Mouse (Mus musculus): ENCODE data around the gene Stat3. TPM values are rescaled to one million over a fixed set of nuclear protein-coding genes. Genes with fewer than 3 reads are reported as not detected.

The Stat3 gene
- total RNA-seq, 2 experiments from 2014 or later: 71.5 to 75.1 TPM

DNA sequence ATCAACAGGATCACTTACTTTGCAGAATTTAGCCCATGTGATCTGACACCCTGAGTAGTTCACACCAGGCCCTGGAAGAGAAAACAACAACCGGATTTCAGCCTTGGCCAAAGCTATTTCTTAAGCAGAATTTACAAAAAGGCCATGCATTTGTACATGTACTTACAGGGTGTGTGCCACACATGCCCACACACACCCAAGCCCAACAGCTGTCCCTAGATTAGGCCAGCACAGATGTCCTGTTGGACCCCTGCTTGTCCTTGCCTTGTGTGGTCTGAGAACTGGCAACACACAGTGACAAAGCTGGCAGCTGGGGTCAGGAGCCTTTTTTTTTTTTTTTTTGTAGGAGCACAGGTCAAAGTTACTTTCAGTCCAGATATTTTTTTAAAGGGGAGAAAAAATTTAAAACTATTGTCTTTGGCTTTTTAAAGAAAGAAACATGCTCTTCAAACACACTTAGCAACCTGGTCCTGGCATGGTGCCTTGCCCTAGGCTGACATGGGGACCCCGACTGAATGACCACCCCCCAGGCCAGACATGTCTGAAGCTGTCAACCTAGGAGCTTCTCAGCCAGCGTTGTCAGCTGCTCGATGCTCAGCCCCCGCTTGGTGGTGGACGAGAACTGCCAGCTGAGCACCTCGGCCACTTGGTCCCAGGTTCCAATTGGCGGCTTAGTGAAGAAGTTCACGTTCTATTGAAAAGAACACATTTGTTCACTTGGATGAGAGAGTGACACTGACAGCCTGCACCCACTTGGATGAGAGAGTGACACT, 45.0 kb downstream of the Stat3 start:
- no peak for DNase-seq (ENCODE audit: low spot score in 2 of 2)

DNA sequence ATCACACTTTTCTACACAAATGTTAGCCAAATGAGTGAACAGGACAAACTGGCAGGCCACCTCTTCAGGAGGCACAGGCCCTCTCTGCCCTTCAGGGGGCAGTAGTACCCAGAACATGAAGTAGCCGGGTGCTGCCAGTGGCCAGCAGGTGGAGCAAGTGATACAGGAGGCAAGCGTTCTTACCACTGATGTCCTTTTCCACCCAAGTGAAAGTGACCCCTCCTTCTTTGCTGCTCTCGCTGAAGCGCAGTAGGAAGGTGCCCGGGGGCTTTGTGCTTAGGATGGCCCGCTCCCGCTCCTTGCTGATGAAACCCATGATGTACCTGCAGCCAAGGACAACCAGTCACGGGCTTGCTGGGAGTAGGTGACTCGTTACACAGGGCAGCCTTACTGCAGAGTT, 45.9 kb downstream of the Stat3 start:
- DNase-seq (ENCODE audit: low spot score in 2 of 2): peak; percentile 76 to 89

DNA sequence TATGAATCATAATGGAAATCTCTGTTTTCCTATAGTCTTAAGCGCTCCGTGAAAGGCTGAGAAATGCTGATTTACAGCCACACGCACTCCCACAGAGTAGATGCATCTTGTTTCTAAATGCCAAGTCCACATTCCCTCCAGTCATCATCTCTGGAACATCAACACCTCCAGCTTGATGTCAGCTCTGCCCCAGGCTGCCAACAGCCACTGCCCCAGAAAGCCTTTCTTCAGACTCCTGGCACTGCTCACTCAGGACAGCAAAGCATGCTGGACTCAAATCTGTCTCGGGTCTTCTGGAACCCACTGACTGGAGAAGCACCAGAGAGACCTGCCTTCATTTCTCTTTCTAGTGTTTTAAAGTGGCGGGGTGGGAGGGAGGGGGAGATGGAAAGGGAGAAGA, 46.9 kb downstream of the Stat3 start:
- DNase-seq (ENCODE audit: low spot score in 2 of 2): no peak

DNA sequence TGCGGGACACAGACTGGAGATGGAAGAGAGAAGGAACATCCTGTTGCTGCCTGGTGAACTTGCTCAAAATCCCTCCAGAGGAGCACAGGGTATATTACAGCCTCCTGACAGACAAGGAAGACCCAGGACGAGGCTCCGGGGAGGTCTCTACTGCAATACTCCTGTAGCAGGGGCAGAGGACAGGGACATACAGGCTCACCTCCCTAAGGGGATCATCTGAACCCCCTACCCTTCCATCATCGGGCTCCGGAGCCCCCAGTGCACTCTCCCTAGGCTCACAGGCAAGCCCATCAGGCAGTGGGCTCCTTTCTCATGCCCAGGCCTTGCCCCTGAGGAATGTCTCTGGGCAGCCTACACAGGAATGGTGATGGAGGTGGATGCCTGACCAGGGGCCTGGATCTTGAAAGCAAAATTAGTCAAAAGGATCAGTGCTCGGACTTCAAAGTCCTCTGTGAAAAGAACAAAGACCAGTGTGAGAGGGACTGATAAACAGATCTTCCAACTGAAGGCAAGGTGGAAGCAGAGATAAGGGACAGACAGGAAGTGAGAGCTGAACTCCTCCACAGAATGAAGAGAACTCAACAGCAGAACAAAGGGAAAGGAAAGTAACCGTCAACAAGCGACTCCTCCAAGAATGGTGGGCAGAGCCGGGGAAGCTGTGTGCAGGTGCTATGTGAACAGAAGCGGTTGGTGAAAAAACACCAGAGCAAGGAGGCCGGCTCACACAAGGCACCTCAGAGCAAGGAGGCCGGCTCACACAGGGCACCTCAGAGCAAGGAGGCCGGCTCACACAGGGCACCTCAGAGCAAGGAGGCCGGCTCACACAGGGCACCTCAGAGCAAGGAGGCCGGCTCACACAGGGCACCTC, 47.9 kb downstream of the Stat3 start:
- DNase-seq (ENCODE audit: low spot score in 2 of 2): no peak

DNA sequence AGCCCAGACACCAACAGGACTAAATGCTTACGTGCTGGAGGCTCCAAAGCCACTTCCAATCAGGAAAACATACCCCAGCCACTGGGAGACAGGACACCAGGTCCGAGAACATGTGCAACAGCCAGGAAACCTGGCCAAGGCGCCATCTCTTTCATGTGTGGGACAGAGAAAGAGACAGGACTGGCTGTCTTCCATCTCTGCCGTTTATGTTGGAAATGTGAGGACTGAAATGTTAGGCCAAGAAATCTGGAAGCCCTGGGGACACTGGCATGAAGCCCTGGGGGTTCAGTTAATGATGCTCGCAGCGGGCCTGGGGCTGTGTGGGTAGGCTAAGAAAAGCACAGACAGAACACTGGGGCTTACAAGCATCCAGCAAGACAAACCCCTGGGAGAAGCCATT, 48.9 kb downstream of the Stat3 start:
- DNase-seq (ENCODE audit: low spot score in 2 of 2): no peak

DNA sequence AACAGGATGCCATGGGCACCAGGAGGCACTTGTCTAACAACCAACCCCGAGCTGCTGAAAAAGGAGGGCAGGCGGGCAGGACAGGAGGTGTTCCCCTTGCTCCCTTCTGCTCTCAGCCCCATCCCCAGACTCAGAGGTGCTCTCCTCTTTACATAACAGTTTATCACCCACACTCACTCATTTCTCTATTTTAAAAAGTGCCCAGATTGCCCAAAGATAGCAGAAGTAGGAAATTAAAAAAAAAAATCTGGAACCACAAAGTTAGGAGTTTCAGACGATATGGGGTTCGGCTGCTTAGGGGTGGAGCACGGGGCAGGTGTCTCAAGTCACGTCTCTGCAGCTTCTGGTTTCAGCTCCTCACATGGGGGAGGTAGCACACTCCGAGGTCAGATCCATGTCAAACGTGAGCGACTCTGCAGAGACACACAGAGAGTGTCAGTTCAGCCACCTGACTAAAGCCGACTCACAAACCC, 51.0 kb downstream of the Stat3 start:
- DNase-seq (ENCODE audit: low spot score in 2 of 2): no peak

DNA sequence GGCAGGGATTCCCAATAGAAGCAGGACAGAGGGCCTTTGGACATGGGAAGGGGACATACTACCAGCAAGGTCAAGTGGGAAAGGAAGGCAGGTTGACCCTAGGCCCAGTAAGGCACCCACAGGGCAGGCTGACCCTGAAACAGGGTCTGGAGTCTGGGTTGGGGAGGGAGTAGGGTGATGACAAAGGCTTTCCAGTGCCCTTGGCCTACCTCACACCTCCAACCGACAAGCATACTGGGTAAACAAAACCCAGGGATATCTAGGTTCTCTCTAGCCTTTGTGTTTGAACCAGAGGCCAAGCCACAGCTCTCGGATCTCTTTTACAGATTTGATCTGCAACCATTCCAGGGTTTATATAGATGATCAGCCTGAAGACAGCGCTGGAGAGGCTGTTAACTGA, 51.6 kb downstream of the Stat3 start:
- DNase-seq (ENCODE audit: low spot score in 2 of 2): no peak

DNA sequence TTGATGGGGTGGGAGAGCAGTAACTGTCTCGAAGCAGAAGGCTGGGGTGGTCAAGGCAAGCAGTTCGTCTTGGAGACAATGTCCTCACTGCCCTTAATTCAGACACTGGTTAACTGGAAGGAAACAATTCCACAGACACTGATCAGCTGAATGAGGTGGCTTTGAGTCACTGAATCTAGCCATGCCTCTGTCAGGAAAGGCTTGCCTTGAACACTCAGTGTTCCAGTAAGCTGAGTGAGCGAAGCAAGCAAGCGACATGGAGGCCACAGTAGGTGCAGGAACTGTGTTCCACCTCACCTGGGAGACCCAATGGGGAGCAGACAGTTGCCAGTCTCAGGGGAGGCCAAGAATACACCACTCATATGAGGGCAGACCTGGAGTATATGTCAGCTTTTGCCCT, 52.1 kb downstream of the Stat3 start:
- no peak for DNase-seq (ENCODE audit: low spot score in 2 of 2)

DNA sequence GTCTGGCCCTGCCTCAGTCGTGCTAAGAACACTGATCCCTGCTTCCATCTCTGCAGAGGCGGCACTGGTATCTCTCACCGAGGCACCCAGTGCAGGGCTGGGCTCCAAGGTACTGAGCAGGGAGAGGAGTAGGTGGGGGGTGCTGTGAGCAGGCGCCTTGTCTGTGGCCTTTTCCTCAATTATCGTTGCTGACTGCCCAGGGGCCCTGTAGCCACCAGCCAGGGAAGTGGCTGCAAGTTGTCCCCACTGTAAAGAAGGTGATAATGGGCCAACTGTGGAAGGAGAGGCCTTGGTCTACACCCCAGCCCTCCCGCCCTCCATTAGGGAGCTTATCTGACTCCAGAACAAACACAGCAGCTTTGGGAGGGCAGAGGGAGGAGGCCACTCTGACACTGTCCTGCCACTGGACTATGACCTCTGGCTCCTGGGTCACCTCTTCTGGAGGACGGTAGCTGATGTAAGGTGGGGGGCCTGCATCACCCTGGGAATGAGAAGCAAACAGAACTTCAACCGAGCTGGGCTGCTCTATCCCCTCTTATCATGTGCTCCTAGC, 53.1 kb downstream of the Stat3 start:
- DNase-seq (ENCODE audit: low spot score in 2 of 2): no peak

DNA sequence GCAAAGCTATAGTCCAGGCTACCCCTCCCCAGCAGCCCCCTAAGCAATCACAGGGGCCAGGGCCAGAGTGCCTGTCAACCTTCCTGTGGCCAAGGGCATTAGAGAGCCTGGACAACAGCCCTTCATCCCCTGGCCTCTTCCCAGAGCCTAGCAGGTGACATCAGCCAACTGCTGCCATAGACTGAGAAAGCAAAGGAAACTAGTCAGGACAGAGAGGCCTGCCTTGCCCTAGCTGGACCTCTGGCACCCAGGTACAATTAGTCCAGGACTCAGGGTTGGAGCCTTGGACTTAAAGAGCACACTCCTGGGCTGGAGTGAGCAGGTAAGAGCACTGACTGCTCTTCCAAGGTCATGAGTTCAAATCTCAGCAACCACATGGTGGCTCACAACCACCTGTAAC, 53.9 kb downstream of the Stat3 start:
- DNase-seq (ENCODE audit: low spot score in 2 of 2): no peak

DNA sequence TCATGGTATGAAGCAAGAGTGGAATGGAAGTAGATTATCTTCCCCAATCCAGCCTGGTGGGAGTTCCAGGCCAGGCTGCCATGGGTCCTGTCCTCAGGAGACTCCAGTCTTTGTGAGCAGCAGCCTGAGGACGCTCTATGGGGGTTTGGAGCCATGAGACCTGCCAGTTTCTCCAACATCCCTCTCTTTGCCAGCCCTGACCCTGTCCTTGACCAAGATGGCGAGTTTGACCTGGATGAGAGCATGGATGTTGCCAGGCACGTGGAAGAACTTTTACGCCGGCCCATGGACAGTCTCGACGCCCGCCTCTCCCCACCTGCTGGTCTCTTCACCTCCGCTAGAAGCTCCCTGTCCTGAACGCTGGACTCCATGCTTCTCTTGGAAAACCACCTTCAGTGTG, 55.7 kb downstream of the Stat3 start:
- DNase-seq (ENCODE audit: low spot score in 2 of 2): no peak

DNA sequence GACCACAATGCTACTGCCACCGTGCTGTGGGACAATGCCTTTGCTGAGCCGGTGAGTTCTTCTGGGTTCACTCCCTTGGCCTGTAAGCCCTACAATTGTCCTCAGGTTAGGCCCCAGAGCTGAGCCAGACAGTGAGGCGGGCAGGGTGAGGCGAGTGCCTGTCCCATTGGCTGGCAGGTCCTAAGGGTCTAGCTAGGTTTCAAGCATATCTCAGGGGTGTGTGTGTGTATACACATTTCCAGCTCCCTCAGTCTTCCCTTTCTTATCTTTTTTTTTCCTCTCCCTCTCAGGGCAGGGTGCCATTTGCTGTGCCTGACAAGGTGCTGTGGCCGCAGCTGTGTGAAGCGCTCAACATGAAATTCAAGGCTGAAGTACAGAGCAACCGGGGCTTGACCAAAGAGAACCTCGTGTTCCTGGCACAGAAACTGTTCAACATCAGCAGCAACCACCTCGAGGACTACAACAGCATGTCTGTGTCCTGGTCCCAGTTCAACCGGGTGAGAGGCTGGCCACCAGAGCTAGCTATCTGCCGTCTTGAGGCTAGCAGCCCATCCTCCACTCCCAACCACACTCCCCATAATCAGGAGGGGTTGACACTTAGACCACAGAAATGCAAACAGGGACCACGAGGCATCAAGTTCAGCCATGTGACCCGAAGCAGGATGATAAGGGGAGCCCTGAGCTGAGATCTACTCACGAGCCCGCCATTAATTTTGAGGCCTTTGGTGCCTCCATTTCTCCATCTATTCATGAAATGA, 59.8 kb downstream of the Stat3 start:
- no peak for DNase-seq (ENCODE audit: low spot score in 2 of 2)

DNA sequence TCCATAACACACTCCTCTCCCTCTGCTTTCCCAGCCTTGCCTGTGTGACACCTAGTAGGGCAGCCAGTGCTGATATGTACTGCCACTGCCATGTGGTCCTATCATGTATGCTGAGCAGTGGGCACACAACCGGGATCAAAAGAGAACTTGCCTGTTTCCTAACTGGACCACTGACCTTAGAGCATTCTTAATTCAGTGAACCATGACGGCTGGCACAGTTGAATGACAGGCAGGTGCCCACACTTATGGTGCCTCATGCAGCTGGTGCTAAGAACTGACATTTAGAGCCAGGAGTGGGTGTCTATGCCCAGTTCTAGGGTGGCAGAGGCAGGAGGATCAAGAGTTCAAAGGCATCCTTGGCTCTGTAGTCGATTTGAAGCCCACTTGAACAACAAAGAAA, 63.6 kb downstream of the Stat3 start:
- DNase-seq (ENCODE audit: low spot score in 2 of 2): no peak

DNA sequence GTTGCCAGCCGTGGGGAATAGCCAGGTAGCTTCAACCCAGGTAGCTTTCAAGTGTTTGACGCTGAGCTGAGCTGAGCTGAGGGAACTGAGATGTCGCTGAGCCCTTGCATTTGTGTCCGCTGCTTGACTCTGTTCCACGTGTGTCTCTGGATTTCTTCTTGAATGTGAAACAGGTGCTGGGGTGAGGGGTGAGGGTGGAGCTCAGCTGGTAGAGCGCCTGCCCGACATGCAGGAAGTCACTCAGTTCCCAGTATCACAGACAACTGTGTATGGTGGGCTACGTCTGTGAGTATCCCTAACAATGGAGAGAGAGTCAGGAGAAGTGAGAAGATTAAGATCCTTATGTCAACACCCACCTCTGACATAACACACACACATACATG, 68.4 kb downstream of the Stat3 start:
- DNase-seq (ENCODE audit: low spot score in 2 of 2): no peak

DNA sequence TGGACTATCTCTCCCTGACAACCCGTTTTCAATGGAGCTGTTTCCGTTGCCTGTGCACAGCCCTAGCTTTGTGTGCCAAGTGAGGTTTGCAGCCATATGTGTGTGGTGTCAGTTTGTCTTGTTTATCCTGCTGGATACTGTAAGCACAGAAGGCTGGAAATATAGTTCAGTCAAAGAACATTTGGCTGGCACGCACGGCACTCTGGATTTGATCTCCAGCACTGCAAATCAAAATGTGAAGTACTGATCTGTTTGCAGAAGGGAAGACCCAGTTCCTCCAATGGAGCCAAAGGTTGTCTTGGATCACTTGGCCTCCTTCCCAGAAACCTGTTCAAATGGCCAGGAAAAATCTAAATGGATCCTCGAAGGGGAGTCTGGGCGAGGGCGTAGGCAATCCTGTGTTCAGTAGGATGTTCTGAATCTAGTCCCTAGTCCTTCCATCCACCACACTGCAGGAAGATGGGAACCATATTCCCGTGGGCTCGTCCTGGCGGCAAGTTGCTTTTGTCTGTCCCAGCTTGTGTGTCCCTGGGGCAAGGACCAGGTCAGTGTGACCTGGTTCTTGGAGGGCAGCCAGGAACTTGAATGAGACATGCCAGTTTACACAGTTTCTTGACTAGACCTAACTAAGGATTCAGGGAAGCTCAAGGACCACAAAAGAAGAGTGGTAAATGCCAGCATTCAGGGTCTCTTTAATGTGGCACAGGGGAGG, 68.9 kb downstream of the Stat3 start:
- no peak for DNase-seq (ENCODE audit: low spot score in 2 of 2)

DNA sequence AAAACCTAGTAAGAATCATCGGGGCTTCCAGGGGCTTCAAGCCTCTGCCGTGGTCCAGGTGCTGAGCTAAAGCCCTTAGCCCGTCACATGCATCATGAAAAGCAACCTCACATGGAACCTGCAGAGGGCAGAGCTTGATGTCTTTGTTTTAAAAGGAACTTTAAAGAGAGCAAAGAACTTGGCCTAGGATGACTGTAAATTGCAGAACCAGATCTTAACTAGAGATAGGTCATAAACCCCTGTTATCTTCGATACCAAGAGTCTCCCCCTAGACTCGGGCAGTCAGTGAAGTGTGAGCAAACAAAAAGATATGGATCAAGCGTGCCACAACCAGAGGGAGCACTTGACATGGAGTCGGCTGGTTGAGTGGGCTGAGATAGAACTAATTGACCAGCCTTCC, 73.7 kb downstream of the Stat3 start:
- no peak for DNase-seq (ENCODE audit: low spot score in 2 of 2)

DNA sequence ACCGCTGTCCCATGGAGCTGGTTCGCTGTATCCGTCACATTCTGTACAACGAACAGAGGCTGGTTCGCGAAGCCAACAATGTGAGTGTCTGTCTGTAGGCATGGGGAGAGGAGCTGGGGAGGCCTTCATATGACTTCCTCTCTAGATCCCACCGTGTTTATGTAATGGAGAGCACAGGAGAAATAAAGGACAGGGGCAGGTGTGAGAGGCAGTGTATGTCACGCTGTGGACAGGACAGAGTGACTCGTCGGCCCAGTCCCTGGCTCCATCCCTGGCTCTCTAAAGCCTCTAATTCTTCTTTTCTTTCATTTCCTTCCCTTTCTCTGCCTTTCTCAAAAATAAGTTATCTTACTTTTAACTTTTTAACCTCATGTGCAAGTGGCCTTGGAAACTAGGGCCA, 76.2 kb downstream of the Stat3 start:
- no peak for DNase-seq (ENCODE audit: low spot score in 2 of 2)

DNA sequence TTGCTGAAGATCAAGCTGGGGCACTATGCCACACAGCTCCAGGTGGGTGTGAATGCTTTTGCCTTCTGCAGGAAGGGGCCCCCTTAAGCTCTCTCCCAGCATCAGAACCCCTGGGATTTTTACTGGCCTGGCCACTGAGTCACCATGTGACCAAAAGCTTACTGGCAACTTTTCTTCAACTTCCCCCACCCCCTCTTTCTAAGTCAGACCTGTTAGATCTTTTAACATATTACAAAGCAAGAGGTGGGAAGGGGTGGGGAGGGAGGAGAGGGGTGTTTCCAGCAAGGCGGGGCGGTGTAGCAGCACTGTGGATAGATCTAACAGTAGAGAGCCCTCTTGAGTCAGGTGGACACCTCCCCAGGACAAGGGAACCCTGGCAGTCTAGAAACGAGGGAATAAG, 77.5 kb downstream of the Stat3 start:
- DNase-seq (ENCODE audit: low spot score in 2 of 2): no peak

DNA sequence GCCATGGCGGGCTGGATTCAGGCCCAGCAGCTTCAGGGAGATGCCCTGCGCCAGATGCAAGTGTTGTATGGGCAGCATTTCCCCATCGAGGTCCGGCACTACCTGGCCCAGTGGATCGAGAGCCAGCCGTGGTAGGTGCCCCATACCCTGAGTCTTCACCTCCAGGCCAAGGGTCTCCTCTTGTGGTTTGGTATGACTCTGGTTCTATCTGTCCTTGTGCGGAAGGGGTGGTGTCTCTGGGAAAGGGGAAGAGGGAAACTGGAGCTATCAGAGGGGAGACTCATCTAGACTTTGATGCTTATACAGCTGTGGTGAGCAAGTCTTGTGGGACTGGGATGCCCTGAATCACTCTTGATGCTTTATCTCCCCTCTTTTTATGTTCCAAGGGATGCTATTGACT, 78.0 kb downstream of the Stat3 start:
- DNase-seq (ENCODE audit: low spot score in 2 of 2): no peak

DNA sequence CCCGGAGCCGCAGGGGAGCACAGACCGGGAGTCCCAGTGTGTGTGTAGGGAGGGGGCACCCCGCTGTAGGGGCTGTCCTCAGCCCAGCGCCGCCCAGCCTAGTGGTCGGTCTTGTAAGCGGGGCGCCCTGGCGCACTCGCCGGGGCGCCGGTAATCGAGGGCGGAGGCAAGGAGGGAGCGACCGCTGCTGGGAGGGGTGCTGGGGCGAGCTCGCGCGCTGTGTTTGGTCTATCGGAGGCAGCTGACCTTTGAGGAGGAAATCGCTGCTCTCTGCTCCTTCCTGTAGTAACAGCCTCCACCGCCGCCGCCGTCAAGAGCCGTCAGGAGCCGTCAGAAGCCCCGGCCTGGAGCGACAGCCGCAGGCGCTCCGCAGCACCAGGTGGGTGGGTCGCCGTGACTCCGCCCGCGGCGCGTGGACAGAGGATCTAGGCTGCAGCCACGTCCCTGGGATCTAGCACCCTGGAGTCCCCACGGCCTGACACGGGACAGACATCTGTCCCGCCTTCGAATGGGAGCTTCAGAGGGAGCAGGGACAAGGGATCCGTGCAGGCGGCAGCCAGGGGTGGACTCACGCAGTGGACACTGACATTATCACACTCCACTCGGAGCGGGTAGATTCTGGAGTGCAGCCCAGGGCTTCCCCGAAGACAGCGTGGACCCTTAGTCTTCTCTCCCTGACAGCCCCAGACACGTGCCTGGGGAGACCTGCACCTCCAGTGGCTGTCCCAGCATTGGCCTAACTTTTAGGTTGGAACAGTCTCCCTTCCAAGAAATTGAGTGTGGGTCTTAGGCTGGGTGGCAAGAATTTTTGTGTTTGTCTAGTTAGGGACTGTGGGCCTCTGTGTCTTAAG, 78.9 kb downstream of the Stat3 start:
- peak; percentile 69 to 86 for DNase-seq (ENCODE audit: low spot score in 2 of 2)

Data from gastrocnemius, postnatal 4 days (tissue).